Mouse (Mus musculus) lung, adult 2 months (tissue): ENCODE measurements around the gene Ap4s1.

Source experiments
- CTCF ChIP-seq: fragments of 200-500 bp; IDR thresholded peaks from 2 replicates; pipeline ENCODE4 v1.5.1; 2011; ENCODE audit warnings: mild to moderate bottlenecking, low read length, control low read depth; ENCODE audit not compliant: insufficient read depth
- POLR2A ChIP-seq: fragments of 200-500 bp; IDR thresholded peaks from 2 replicates; pipeline ENCODE4 v1.6.1; 2011; ENCODE audit warnings: low read depth, mild to moderate bottlenecking, control low read depth, low read length, borderline replicate concordance; ENCODE audit errors: extremely low read depth

GRCm38 (mm10) chr12:51704572-51704971, 13.7 kb downstream of the Ap4s1 start:
- TF ChIP-seq CTCF (no peak), POLR2A (peak; percentile 2; the same call in 1 of the 2 replicates)
